Mouse (Mus musculus): ENCODE data around the gene Itgav. TPM values are rescaled to one million over a fixed set of nuclear protein-coding genes. Genes with fewer than 3 reads are reported as not detected.

The Itgav gene
- polyA plus RNA-seq, 1 experiment from 2014 or later, result 23.0 TPM

DNA sequence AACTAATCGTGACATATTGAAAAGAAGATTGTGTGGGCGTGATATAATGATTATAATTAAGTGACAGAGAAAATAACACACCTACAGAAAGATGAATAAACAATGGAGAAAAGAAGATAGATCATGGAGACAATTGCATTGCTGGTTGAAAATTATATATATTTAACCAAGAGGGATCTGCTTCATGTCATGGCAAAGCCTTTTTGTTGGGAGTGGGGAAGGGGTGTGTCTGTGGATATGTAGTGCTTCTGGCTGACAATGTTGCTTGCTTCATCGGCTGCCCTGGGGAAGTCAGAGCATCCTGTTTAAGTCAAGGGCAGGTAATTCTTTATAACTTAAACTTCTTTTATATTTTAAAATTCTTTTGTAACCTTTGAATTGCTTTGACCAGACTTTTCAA, 124.3 kb downstream of the Itgav start:
- H3K9me3 ChIP-seq, result no peaks in the 10 kb centered on the region
- H3K27ac ChIP-seq, result no peak overlapping the region
- no peak overlapping the region for H3K4me2 ChIP-seq (replicated peaks)
- 80% methylated on average over 3 of the region's 3 CpGs for WGBS
- peaks cover 4% of the 10 kb centered on the region for H3K36me3 ChIP-seq
- no peak overlapping the region for H3K9ac ChIP-seq (replicated peaks)
- ATAC-seq, result no peak
- peaks cover 12% of the 10 kb centered on the region for H3K4me1 ChIP-seq (replicated peaks)
- H3K4me3 ChIP-seq (replicated peaks), result no peak overlapping the region
- H3K27me3 ChIP-seq, result no peaks in the 10 kb centered on the region

DNA sequence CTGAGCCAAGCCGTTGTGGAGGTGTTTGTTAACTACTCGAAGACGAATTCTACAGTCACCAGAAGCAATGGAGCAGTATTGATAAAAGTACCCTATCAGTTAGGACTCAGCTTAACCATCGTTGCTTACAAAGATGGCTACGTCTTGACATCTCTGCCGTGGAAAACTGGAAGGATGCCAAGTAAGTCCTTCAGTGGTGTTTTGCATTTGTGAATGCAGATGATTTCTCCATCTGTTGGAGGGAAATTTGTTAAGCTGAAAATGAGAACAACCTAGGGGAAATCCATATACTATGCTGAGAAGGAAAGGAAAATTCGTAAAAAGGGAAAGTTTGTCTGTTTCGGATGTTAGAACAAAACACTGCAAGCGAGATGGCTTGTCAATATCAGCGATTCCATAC, 129.2 kb downstream of the Itgav start:
- WGBS, result 87% methylated on average over 10 of the region's 10 CpGs

DNA sequence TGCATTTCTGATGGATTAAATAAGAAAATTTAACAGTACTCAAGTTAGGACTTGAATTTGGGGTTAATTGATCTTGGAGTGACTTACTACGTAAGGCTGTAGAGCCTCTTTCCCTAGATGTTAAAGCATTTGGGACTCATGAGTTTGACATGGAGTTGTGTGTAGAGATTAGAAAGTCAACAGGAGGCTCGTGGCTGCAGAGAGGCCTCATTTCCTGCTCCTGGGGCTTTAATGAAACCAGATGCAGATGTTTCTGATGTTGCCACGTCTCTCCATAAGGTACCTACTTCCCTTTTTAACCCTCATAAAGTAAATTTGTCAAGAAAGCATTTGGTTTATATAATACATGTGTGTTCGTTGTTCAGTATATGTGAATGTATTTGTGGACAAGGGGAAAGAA, 132.0 kb downstream of the Itgav start:
- Histone ChIP-seq H3K4me2 (replicated peaks) (no peak overlapping the region), H3K36me3 (peaks cover 40% of the 10 kb centered on the region), H3K4me3 (replicated peaks) (no peak overlapping the region), H3K4me1 (replicated peaks) (no peaks in the 10 kb centered on the region), H3K9me3 (no peaks in the 10 kb centered on the region), H3K9ac (replicated peaks) (no peak overlapping the region), H3K27ac (no peak overlapping the region), H3K27me3 (no peaks in the 10 kb centered on the region)
- 72% methylated on average over 4 of the region's 4 CpGs for WGBS
- no peak for ATAC-seq

More for the DNA sequence above, 129.2 kb downstream of the Itgav start:
- Histone ChIP-seq H3K4me2 (replicated peaks) (no peak overlapping the region), H3K4me1 (replicated peaks) (no peaks in the 10 kb centered on the region), H3K9ac (replicated peaks) (no peak overlapping the region), H3K27me3 (no peaks in the 10 kb centered on the region), H3K4me3 (replicated peaks) (no peak overlapping the region), H3K36me3 (peaks cover 27% of the 10 kb centered on the region), H3K9me3 (no peaks in the 10 kb centered on the region), H3K27ac (no peak overlapping the region)
- no peak for ATAC-seq

Other genes starting within 250 kb of the Itgav start
- gene Zc3h15, start 80.0 kb upstream of the Itgav start, polyA plus RNA-seq (2015; fragmentation: Nextera tagmentation; extraction: Ambion mirVana), result 191 and 224 TPM in 2 replicates
- 69.2 and 69.4 TPM in 2 replicates for gene Fam171b, start 88.2 kb downstream of the Itgav start, polyA plus RNA-seq (2015; fragmentation: Nextera tagmentation; extraction: Ambion mirVana)
- not detected in 2 replicates for gene Zswim2, start 216.8 kb downstream of the Itgav start, polyA plus RNA-seq (2015; fragmentation: Nextera tagmentation; extraction: Ambion mirVana)
- gene Gm13698, start 231.3 kb downstream of the Itgav start, polyA plus RNA-seq (2015; fragmentation: Nextera tagmentation; extraction: Ambion mirVana), result not detected in 2 replicates
- not detected in 2 replicates for gene Gm13693, start 237.1 kb downstream of the Itgav start, polyA plus RNA-seq (2015; fragmentation: Nextera tagmentation; extraction: Ambion mirVana)
- gene Gm13695, start 242.9 kb downstream of the Itgav start, polyA plus RNA-seq (2015; fragmentation: Nextera tagmentation; extraction: Ambion mirVana), result not detected in 2 replicates
- not detected in 2 replicates for gene Gm13696, start 248.7 kb downstream of the Itgav start, polyA plus RNA-seq (2015; fragmentation: Nextera tagmentation; extraction: Ambion mirVana)